Mouse (Mus musculus) gastrocnemius, postnatal 36 days (tissue): ENCODE data around the gene Ccdc155. TPM values are rescaled to one million over a fixed set of nuclear protein-coding genes. Genes with fewer than 3 reads are reported as not detected.
A peak's percentile ranks its signal among the peaks of the same experiment; 100 is the strongest.

Source experiments
- DNase-seq, 2 experiments: peaks; one replicate each; pipeline ENCODE4 v3.0.0; 2022
- intact Hi-C: fragments of 180-260 bp; cut with DNase I; formaldehyde crosslinking; loops from one replicate; pipeline ENCODE4 v1.15.1; 2025
- total RNA-seq, 2 experiments: library from RNA; stranded (reverse); gene quantifications; 2 replicates each; pipeline ENCODE4 v1.2.3; 2021

The Ccdc155 gene
- total RNA-seq, 2 experiments from 2014 or later = not detected

- intact Hi-C loops = no loop called here
- no peak for DNase-seq
Measured at GRCm38 (mm10) chr7:45150321-45150720, 54.4 kb downstream of the Ccdc155 start.

- DNase-seq = no peak
- intact Hi-C loops = no loop called here
Measured at GRCm38 (mm10) chr7:45149545-45149944, 55.1 kb downstream of the Ccdc155 start.

GRCm38 (mm10) chr7:45148534-45149098, 56.1 kb downstream of the Ccdc155 start:
- DNase-seq = no peak
- intact Hi-C loops = no loop called here

GRCm38 (mm10) chr7:45147899-45148298, 56.8 kb downstream of the Ccdc155 start:
- no peak for DNase-seq
- intact Hi-C loops = no loop called here

- no peak for DNase-seq
- intact Hi-C loops = no loop called here
Measured at GRCm38 (mm10) chr7:45147267-45147666, 57.4 kb downstream of the Ccdc155 start.

GRCm38 (mm10) chr7:45145460-45145859, 59.2 kb downstream of the Ccdc155 start:
- intact Hi-C loops = no loop called here
- no peak for DNase-seq

- intact Hi-C loops = no loop called here
- DNase-seq = no peak
Measured at GRCm38 (mm10) chr7:45144368-45145174, 60.1 kb downstream of the Ccdc155 start.

- DNase-seq = no peak
- intact Hi-C loops = no loop called here
Measured at GRCm38 (mm10) chr7:45141914-45142313, 62.8 kb downstream of the Ccdc155 start.

- intact Hi-C loops = no loop called here
- DNase-seq = no peak
Measured at GRCm38 (mm10) chr7:45141319-45141718, 63.4 kb downstream of the Ccdc155 start.

GRCm38 (mm10) chr7:45139904-45140723, 64.6 kb downstream of the Ccdc155 start:
- intact Hi-C loops = loop anchor here (5.0 kb wide), 1 partner anchor 158 kb away; no protein-coding TSS in a partner anchor
- no peak for DNase-seq

- no peak for DNase-seq
- intact Hi-C loops = loop anchor here (5.0 kb wide), 1 partner anchor 156 kb away; no protein-coding TSS in a partner anchor
Measured at GRCm38 (mm10) chr7:45138403-45138802, 66.3 kb downstream of the Ccdc155 start.

- intact Hi-C loops = loop anchor here (5.0 kb wide), 1 partner anchor 155 kb away; no protein-coding TSS in a partner anchor
- no peak for DNase-seq
Measured at GRCm38 (mm10) chr7:45137171-45138006, 67.3 kb downstream of the Ccdc155 start.

GRCm38 (mm10) chr7:45135993-45136567, 68.6 kb downstream of the Ccdc155 start, which contains the start of the genes Gm45713 and Flt3l:
TSS of gene Gm45713 (minus strand) at chr7:45136231.
TSS of gene Flt3l (minus strand) at chr7:45136432.
- DNase-seq = peak; percentile 92
- intact Hi-C loops = loop anchor here (1.0 to 5.0 kb wide), 2 partner anchors 55 to 154 kb away; no protein-coding TSS in a partner anchor

- no peak for DNase-seq
- intact Hi-C loops = loop anchor here (5.0 kb wide), 1 partner anchor 153 kb away; no protein-coding TSS in a partner anchor
Measured at GRCm38 (mm10) chr7:45135370-45135769, 69.3 kb downstream of the Ccdc155 start.

- intact Hi-C loops = loop anchor here (5.0 kb wide), 1 partner anchor 152 kb away; no protein-coding TSS in a partner anchor
- no peak for DNase-seq
Measured at GRCm38 (mm10) chr7:45134544-45135026, 70.1 kb downstream of the Ccdc155 start.
